Mouse (Mus musculus): Measurements from ENCODE around the gene Cbr4. TPM values are rescaled to one million over a fixed set of nuclear protein-coding genes. Genes with fewer than 3 reads are reported as not detected.

Gene Cbr4
- polyA plus RNA-seq, 1 experiment, result 24.3 TPM

DNA sequence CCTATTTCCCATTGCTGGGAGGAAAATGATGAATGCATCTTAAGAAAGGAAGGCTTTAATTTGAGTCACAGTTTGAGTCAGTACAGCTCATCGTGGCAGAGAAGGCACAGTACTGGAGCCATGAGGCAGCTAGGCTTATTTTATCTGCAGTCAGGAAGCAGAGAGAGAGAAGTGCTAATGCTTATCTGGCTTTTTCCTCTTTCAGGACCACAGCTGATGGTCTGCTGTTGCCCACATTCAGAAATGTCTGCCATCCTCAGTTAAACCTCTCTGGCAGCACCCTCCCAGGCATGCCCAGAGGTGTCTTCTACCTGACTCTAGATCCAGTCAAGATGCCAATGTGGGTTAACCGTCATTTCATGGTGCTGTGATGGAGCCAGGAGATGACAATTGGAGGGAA, 23.1 kb upstream of the Cbr4 start:
- TF ChIP-seq POLR2A (IDR thresholded peaks at IDR 0.05; ENCODE audit: low read depth, low read length) (no peak), CTCF (IDR thresholded peaks at IDR 0.05; ENCODE audit: borderline replicate concordance, insufficient read depth, low read length) (no peak)
- H3K4me1 ChIP-seq (ENCODE audit: control insufficient read depth, insufficient read depth, low read length), result no peaks in the 10 kb centered on the region
- no peak overlapping the region for H3K27ac ChIP-seq (ENCODE audit: insufficient read depth, low read length)
- H3K4me3 ChIP-seq (ENCODE audit: insufficient read depth, low read length), result no peak overlapping the region

DNA sequence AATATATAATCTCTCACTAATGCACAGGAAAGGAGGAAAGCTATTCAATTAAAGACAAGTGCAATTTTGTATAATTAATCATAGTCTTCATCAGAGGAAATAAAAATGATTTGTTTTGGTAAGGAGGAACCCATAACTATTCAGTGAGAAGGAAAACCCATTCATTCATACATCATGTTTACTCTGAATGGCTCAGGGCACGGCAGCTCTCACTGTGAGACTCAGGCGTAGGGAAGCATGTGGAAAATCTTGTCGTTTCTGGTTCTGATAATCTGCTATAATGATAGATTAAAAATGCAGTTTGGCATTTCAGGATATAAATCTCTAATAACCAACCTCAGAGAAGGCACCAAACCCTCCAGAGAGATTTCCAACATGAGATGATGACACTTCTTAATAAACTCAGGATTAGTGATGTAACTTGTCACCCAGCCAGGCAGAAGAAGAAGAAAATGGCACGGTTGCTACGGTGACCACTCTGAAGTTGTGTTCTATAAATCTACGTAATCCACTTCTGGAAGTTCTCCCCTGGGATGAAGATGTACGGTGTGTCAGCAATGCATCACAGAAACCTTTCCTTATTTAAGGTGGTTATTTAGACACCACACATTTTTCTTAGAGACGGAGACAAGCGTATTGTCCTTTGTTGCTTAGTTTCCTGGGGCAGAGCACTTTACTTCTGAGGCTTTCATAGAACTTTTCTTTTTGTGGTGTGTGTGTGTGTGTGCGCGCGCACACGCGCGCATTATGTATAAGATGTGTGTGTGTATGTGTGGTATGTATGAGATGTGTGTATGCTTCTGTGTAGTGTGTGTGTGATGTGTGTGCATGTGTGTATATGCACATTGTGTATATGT, 20.6 kb upstream of the Cbr4 start:
- H3K27ac ChIP-seq (ENCODE audit: insufficient read depth, low read length), result no peak overlapping the region
- no peak overlapping the region for H3K4me3 ChIP-seq (ENCODE audit: insufficient read depth, low read length)
- TF ChIP-seq CTCF (IDR thresholded peaks at IDR 0.05; ENCODE audit: borderline replicate concordance, insufficient read depth, low read length), result no peak
- no peak for TF ChIP-seq POLR2A (IDR thresholded peaks at IDR 0.05; ENCODE audit: low read depth, low read length)
- no peaks in the 10 kb centered on the region for H3K4me1 ChIP-seq (ENCODE audit: control insufficient read depth, insufficient read depth, low read length)

DNA sequence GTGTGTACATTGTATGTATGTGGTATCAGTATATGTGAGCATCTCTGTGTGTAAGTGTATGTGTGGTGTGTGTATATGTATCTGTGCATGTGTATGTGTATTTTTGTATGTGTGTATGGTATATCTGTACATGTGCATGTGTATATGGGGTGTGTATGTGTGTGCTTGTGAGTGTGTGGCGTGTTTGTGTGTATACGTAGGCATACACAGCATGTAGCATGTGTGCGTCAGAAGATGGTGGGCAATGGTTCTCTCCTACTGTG, 20.1 kb upstream of the Cbr4 start:
- no peak for TF ChIP-seq POLR2A (IDR thresholded peaks at IDR 0.05; ENCODE audit: low read depth, low read length)
- TF ChIP-seq CTCF (IDR thresholded peaks at IDR 0.05; ENCODE audit: borderline replicate concordance, insufficient read depth, low read length), result no peak
- no peak overlapping the region for H3K27ac ChIP-seq (ENCODE audit: insufficient read depth, low read length)
- no peaks in the 10 kb centered on the region for H3K4me1 ChIP-seq (ENCODE audit: control insufficient read depth, insufficient read depth, low read length)
- H3K4me3 ChIP-seq (ENCODE audit: insufficient read depth, low read length), result no peak overlapping the region

DNA sequence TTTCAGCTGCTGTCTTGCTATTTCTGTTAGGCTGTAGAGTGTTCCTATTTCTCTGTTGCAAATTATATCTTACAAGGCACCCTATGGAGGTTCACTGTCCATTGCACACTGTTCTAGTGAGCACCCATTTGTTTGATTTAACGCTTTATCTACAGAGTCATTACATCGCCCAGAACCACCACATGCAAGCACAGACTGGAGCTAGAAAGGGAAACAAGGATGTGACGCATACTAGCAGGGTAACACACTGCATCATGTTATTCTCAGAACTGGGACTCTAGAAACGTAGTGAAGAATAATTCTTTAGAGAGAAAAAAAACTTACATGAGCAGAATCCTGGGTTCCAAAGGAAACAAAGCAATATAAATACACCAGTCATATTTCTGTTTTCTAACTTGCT, 17.3 kb upstream of the Cbr4 start:
- no peak overlapping the region for H3K27ac ChIP-seq (ENCODE audit: insufficient read depth, low read length)
- TF ChIP-seq POLR2A (IDR thresholded peaks at IDR 0.05; ENCODE audit: low read depth, low read length) (no peak), CTCF (IDR thresholded peaks at IDR 0.05; ENCODE audit: borderline replicate concordance, insufficient read depth, low read length) (no peak)
- no peaks in the 10 kb centered on the region for H3K4me1 ChIP-seq (ENCODE audit: control insufficient read depth, insufficient read depth, low read length)
- no peak overlapping the region for H3K4me3 ChIP-seq (ENCODE audit: insufficient read depth, low read length)

DNA sequence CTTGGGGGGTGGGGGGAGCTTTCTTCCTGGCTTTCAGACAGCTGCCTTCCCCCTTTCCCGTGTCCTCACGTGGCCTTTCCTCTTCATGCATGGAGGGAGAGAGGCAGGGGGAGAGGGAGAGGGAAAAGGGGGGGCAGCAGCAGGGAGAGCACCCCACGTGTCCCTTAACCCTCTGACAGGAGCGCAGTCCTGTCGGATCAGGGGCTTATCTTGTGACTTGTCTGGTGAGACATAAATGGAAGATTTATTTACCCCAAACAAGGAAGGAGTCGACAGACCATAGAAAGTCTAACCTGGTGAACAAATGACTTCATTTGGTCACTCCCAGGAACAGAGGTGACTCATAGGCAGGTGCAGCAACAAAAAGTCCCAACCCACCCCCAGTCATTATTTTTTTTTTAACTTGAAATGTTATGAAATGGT, 12.3 kb upstream of the Cbr4 start:
- Histone ChIP-seq H3K4me3 (ENCODE audit: insufficient read depth, low read length) (no peak overlapping the region), H3K4me1 (ENCODE audit: control insufficient read depth, insufficient read depth, low read length) (no peaks in the 10 kb centered on the region; the same call in 1 of the 2 replicates), H3K27ac (ENCODE audit: insufficient read depth, low read length) (no peak overlapping the region)
- TF ChIP-seq POLR2A (IDR thresholded peaks at IDR 0.05; ENCODE audit: low read depth, low read length) (no peak), CTCF (IDR thresholded peaks at IDR 0.05; ENCODE audit: borderline replicate concordance, insufficient read depth, low read length) (no peak)

DNA sequence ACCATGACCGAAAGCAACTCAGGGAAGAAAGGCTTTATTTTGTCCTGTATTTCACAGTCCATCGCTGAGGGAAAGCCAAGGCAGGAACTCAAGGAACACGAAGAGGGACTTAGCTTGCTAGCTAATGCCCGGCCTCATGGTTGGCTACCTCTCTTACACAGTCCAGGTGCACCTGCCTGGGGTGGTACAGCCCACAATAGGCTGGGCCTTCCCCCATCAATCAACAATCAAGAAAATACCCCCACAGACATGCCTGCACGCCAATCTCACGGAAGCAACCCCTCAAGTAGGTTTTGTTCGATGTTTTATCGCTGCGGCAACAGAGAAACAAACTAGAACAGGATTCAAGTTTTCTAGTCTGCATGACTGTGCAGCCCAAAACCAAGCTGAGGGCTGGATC, 11.4 kb upstream of the Cbr4 start:
- no peak overlapping the region for H3K4me3 ChIP-seq (ENCODE audit: insufficient read depth, low read length)
- no peak for TF ChIP-seq CTCF (IDR thresholded peaks at IDR 0.05; ENCODE audit: borderline replicate concordance, insufficient read depth, low read length)
- TF ChIP-seq POLR2A (IDR thresholded peaks at IDR 0.05; ENCODE audit: low read depth, low read length), result no peak
- H3K4me1 ChIP-seq (ENCODE audit: control insufficient read depth, insufficient read depth, low read length), result no peaks in the 10 kb centered on the region; the same call in 1 of the 2 replicates
- no peak overlapping the region for H3K27ac ChIP-seq (ENCODE audit: insufficient read depth, low read length)

DNA sequence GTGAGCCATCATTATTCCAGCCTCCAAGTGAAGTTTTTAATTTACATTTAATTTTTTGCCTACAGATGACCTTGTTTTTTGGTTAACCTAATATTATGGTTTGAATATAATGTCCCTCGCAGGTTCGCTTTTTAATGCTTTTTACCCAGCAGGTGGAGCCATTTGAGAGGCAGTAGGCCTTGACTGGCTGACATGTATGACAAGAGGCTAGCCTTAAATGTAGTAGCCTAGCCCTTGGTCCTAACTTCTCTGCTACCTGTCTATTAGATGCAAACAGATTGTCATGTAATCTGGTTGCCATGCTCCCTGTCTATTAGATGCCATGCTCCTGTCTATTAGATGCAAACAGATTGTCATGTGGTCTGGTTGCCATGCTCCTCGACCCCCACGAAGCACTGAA, 9.4 kb upstream of the Cbr4 start:
- TF ChIP-seq POLR2A (IDR thresholded peaks at IDR 0.05; ENCODE audit: low read depth, low read length) (no peak), CTCF (IDR thresholded peaks at IDR 0.05; ENCODE audit: borderline replicate concordance, insufficient read depth, low read length) (no peak)
- no peak overlapping the region for H3K4me3 ChIP-seq (ENCODE audit: insufficient read depth, low read length)
- no peak overlapping the region for H3K27ac ChIP-seq (ENCODE audit: insufficient read depth, low read length)
- H3K4me1 ChIP-seq (ENCODE audit: control insufficient read depth, insufficient read depth, low read length), result no peaks in the 10 kb centered on the region; the same call in 1 of the 2 replicates

DNA sequence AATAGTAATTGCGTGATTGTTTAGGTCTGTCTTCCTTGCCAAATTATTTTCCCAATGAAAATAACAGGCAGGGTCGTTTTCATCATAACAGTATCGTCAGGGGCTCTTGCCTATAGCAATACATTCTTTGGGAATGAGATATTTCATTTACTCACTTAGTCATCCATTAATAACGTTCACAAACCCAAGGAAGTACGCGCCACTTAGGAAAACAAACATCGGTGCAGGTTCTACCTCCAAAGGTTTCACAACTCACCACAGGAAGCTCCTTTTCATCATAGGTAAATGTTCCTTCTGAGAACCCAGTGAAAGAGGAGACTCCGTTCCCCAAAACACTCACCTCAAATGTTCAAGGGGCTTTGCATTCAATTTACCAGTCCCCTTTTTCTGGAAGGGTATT, 8.7 kb upstream of the Cbr4 start:
- no peak for TF ChIP-seq POLR2A (IDR thresholded peaks at IDR 0.05; ENCODE audit: low read depth, low read length)
- TF ChIP-seq CTCF (IDR thresholded peaks at IDR 0.05; ENCODE audit: borderline replicate concordance, insufficient read depth, low read length), result no peak
- no peak overlapping the region for H3K27ac ChIP-seq (ENCODE audit: insufficient read depth, low read length)
- no peak overlapping the region for H3K4me3 ChIP-seq (ENCODE audit: insufficient read depth, low read length)
- no peaks in the 10 kb centered on the region; the same call in 1 of the 2 replicates for H3K4me1 ChIP-seq (ENCODE audit: control insufficient read depth, insufficient read depth, low read length)

DNA sequence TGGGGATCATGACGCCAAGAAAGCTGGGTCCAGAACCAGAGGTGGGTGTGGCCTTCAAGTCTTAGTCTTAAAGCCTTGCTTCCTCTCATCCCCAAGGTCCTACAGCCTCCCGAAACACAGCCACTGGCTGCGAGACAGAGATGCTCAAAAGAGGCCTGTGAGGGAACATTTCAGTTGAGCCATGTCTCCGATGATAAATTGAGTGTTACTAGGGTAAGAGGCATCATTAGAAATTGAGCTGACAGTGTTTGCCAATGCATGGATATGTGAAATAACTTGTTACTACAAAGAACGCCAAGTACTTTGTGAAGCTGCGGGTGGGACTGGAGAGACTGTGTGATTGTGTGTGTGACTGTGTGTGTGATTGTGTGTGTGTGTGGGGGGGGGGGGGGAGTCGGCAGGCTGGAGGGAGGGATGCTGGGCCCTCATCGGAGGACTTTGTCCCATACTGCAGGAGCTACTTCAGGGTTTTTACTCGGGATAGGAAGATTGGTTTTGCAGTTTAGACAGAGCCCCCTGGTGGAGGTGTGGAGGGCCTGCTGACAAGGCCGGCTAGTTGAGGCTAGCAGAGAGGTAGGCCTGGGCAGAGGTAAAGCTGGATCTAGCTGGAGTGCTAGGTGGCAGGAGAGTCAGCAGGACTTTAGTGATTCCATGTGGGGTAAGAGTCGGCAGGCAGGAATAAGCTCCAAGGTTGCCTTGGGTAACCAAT, 7.9 kb upstream of the Cbr4 start:
- no peak overlapping the region for H3K27ac ChIP-seq (ENCODE audit: insufficient read depth, low read length)
- H3K4me1 ChIP-seq (ENCODE audit: control insufficient read depth, insufficient read depth, low read length), result no peaks in the 10 kb centered on the region; the same call in 1 of the 2 replicates
- no peak overlapping the region for H3K4me3 ChIP-seq (ENCODE audit: insufficient read depth, low read length)
- TF ChIP-seq POLR2A (IDR thresholded peaks at IDR 0.05; ENCODE audit: low read depth, low read length) (no peak), CTCF (IDR thresholded peaks at IDR 0.05; ENCODE audit: borderline replicate concordance, insufficient read depth, low read length) (peak; percentile 35; the same call in 1 of the 2 replicates)
